Mouse (Mus musculus) myocyte (in vitro differentiated cells): ENCODE measurements around the gene Gm6993. TPM values are rescaled to one million over a fixed set of nuclear protein-coding genes. Genes with fewer than 3 reads are reported as not detected.

Experiments
- H3K27me3 ChIP-seq: one replicate; pipeline ENCODE4 v1.6.1; 2011; ENCODE audit not compliant: control insufficient read depth, insufficient read depth, insufficient read length
- H3K36me3 ChIP-seq: one replicate; pipeline ENCODE4 v1.6.1; 2011; ENCODE audit not compliant: control insufficient read depth, insufficient read depth
- H3K4me2 ChIP-seq: one replicate; pipeline ENCODE4 v1.6.1; 2011; ENCODE audit warnings: low read depth, control low read depth
- H3K4me3 ChIP-seq: one replicate; pipeline ENCODE4 v1.5.1; 2011; ENCODE audit warnings: mild to moderate bottlenecking, control low read depth, moderate library complexity
- H3K79me2 ChIP-seq: one replicate; pipeline ENCODE4 v1.6.1; 2011; ENCODE audit not compliant: control insufficient read depth, insufficient read depth
- H3ac ChIP-seq: one replicate; pipeline ENCODE4 v1.6.1; 2011; ENCODE audit not compliant: control insufficient read depth, insufficient read length
- CEBPB ChIP-seq: IDR thresholded peaks from 2 replicates; pipeline ENCODE4 v1.6.1; 2011; ENCODE audit warnings: mild to moderate bottlenecking, moderate library complexity; ENCODE audit not compliant: poor library complexity, insufficient read depth, severe bottlenecking
- E2F4 ChIP-seq: IDR thresholded peaks from one replicate; pipeline ENCODE4 v1.6.1; 2011; ENCODE audit warnings: mild to moderate bottlenecking, control low read depth, moderate library complexity; ENCODE audit not compliant: insufficient read depth
- MAX ChIP-seq: IDR thresholded peaks from one replicate; pipeline ENCODE4 v1.6.1; 2011; ENCODE audit warnings: low read depth, mild to moderate bottlenecking, control low read depth
- MYOD1 ChIP-seq, 3 experiments: IDR thresholded peaks; one replicate each; pipeline ENCODE4 v1.6.1; 2011; ENCODE audit warnings: control low read depth in 2 of 3, low read depth in 2 of 3, mild to moderate bottlenecking in 2 of 3, moderate library complexity in 1 of 3; ENCODE audit not compliant: insufficient read length in 2 of 3, control insufficient read depth in 1 of 3
- MYOG ChIP-seq, 3 experiments: IDR thresholded peaks; one replicate each; pipeline ENCODE4 v1.6.1; 2011; ENCODE audit warnings: control low read depth in 2 of 3, low read depth in 2 of 3, mild to moderate bottlenecking in 2 of 3; ENCODE audit not compliant: insufficient read length in 2 of 3, control insufficient read depth in 1 of 3, insufficient read depth in 1 of 3
- POLR2A ChIP-seq: IDR thresholded peaks from one replicate; pipeline ENCODE4 v1.6.1; 2011; ENCODE audit warnings: low read depth, mild to moderate bottlenecking, control low read depth, moderate library complexity; ENCODE audit not compliant: insufficient read length
- POLR2AphosphoS2 ChIP-seq: IDR thresholded peaks from one replicate; pipeline ENCODE4 v1.6.1; 2011; ENCODE audit warnings: low read depth, control low read depth; ENCODE audit not compliant: insufficient read length
- REST ChIP-seq: IDR thresholded peaks from one replicate; pipeline ENCODE4 v1.6.1; 2011; ENCODE audit warnings: mild to moderate bottlenecking, control low read depth, moderate library complexity; ENCODE audit not compliant: insufficient read depth, insufficient read length
- SRF ChIP-seq: IDR thresholded peaks from one replicate; pipeline ENCODE4 v1.6.1; 2011; ENCODE audit warnings: low read depth; ENCODE audit not compliant: control insufficient read depth, insufficient read length
- TCF12 ChIP-seq: IDR thresholded peaks from one replicate; pipeline ENCODE4 v1.6.1; 2011; ENCODE audit warnings: mild to moderate bottlenecking, control low read depth; ENCODE audit not compliant: poor library complexity, insufficient read depth, severe bottlenecking
- TCF3 ChIP-seq: IDR thresholded peaks from one replicate; pipeline ENCODE4 v1.6.1; 2011; ENCODE audit warnings: low read depth, control low read depth; ENCODE audit not compliant: insufficient read length
- USF1 ChIP-seq: IDR thresholded peaks from one replicate; pipeline ENCODE4 v1.6.1; 2011; ENCODE audit warnings: low read depth, mild to moderate bottlenecking, control low read depth, moderate library complexity
- polyA plus RNA-seq: library from polyadenylated mRNA; unstranded; fragments of >200 nt; fragmentation: generic; extraction: Trizol; gene quantifications from one replicate; pipeline ENCODE4 v1.2.1, GENCODE M21; 2012; ENCODE audit warnings: missing spikeins

Gm6993 gene
- polyA plus RNA-seq, 1 experiment = not detected

DNA sequence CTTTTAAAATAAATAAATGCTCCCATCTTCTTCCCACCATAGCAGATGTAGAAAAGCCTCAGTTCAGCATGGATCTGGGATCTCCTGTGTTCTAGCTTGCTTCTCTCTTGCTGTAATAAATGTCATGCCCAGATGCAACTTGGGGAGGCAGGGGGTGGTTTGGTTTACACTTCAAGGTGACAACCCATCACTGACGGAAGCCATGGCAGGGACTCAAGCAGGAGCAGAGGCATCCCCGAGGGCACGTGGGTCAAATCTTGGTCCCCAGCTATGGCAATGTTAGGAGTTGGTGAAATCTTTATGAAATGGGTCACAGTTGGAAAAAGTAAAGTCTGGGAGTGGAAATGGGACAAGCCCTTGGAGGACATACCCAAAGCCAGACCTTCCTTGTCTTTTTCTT, 4.1 kb downstream of the Gm6993 start:
- TF ChIP-seq E2F4 = no peak
- TF ChIP-seq SRF = no peak
- no peak for TF ChIP-seq POLR2AphosphoS2
- no peak for TF ChIP-seq MYOD1 (IDR thresholded peaks at IDR 0.05; ENCODE audit: control insufficient read depth in 1 of 3, insufficient read length in 2 of 3, low read depth in 2 of 3)
- TF ChIP-seq POLR2A = no peak
- TF ChIP-seq USF1 = no peak
- TF ChIP-seq CEBPB = no peak
- no peak for TF ChIP-seq TCF12
- no peak for TF ChIP-seq MYOG (IDR thresholded peaks at IDR 0.05; ENCODE audit: control insufficient read depth in 1 of 3, insufficient read depth in 1 of 3, insufficient read length in 2 of 3, low read depth in 2 of 3)
- no peak for TF ChIP-seq MAX
- TF ChIP-seq TCF3 = no peak
- no peak for TF ChIP-seq REST
- no peaks in the 10 kb centered on the region for H3K79me2 ChIP-seq

DNA sequence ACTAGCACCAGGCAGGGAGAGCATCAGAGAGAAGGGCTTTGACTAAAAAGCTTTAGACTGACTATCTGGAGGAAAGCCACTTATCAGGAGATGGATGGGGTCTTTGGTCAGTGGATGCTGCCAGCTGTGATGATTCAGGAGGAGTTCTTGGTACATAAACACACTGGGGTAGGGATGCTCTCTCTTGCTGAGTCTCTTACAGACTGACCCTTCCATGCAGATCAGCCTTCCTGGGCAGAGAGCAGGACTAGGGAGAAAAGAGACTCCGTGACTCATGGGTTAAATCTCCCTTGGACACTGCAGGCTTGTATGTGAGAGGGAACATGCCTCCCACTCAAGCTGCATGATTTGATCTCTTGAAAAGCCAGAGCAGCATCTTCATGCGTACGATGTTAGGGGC, 5.6 kb downstream of the Gm6993 start:
- Histone ChIP-seq H3K4me3 (no peak overlapping the region), H3K4me2 (no peak overlapping the region), H3K36me3 (no peaks in the 10 kb centered on the region), H3ac (no peak overlapping the region), H3K27me3 (no peaks in the 10 kb centered on the region), H3K79me2 (no peaks in the 10 kb centered on the region)
- TF ChIP-seq POLR2A (no peak), TCF3 (no peak), SRF (no peak), CEBPB (no peak), REST (no peak), E2F4 (no peak), USF1 (no peak), POLR2AphosphoS2 (no peak)

More for the DNA sequence above, 4.1 kb downstream of the Gm6993 start:
- H3K4me3 ChIP-seq = no peak overlapping the region
- H3K36me3 ChIP-seq = no peaks in the 10 kb centered on the region
- H3ac ChIP-seq = no peak overlapping the region
- H3K4me2 ChIP-seq = no peak overlapping the region
- H3K27me3 ChIP-seq = no peaks in the 10 kb centered on the region

DNA sequence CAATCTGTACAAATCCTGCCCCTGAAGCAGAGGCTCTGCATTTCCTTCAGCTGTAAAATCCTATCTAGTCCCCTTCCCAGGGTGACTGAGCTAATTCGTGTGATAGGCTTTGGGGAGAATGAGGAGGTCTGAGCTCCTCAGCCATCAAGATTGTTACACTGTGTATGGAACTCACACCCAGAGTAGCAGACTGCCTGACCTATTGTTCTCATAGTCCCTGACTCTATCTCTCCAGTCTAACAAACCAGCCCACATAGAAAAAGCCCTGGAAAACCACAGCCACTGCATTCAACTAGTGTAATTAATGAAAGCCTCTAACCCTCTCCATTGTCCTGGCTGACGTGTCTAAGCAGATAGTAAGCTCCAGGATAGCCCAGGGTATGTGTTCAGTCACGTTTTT, 6.0 kb downstream of the Gm6993 start:
- Histone ChIP-seq H3K4me3 (no peak overlapping the region), H3ac (no peak overlapping the region), H3K27me3 (no peaks in the 10 kb centered on the region), H3K4me2 (no peak overlapping the region), H3K79me2 (no peaks in the 10 kb centered on the region), H3K36me3 (no peaks in the 10 kb centered on the region)
- no peak for TF ChIP-seq POLR2AphosphoS2
- no peak for TF ChIP-seq USF1
- no peak for TF ChIP-seq REST
- TF ChIP-seq POLR2A = no peak
- TF ChIP-seq MAX = no peak
- TF ChIP-seq SRF = no peak
- TF ChIP-seq CEBPB = no peak
- TF ChIP-seq E2F4 = no peak
- no peak for TF ChIP-seq TCF12
- no peak for TF ChIP-seq MYOD1 (IDR thresholded peaks at IDR 0.05; ENCODE audit: control insufficient read depth in 1 of 3, insufficient read length in 2 of 3, low read depth in 2 of 3)
- no peak for TF ChIP-seq MYOG (IDR thresholded peaks at IDR 0.05; ENCODE audit: control insufficient read depth in 1 of 3, insufficient read depth in 1 of 3, insufficient read length in 2 of 3, low read depth in 2 of 3)
- no peak for TF ChIP-seq TCF3

DNA sequence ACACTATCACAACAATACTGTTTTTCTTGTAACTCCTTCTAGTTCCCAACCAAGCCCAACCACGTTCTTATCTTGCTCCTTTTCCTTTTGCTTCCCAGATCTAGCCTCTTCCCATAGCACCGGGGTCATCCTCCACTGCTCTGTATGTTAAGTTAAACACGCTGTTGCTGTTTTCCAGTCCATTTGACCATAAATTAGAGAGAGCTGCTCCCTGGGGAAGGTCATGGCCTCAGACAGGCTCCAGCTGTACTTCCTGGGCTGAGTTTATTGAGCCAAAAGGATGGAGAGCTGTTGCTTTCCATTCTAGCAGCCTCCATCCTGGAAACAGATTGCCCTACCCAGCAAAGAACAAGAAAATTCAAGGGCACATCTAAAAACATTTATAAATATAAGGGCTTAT, 7.6 kb downstream of the Gm6993 start:
- Histone ChIP-seq H3K79me2 (no peaks in the 10 kb centered on the region), H3K36me3 (no peaks in the 10 kb centered on the region), H3K4me2 (no peak overlapping the region), H3K4me3 (no peak overlapping the region), H3K27me3 (no peaks in the 10 kb centered on the region), H3ac (no peak overlapping the region)
- no peak for TF ChIP-seq TCF3
- no peak for TF ChIP-seq POLR2A
- TF ChIP-seq USF1 = no peak
- no peak for TF ChIP-seq MYOD1 (IDR thresholded peaks at IDR 0.05; ENCODE audit: control insufficient read depth in 1 of 3, insufficient read length in 2 of 3, low read depth in 2 of 3)
- no peak for TF ChIP-seq TCF12
- no peak for TF ChIP-seq POLR2AphosphoS2
- TF ChIP-seq E2F4 = no peak
- no peak for TF ChIP-seq REST
- no peak for TF ChIP-seq MYOG (IDR thresholded peaks at IDR 0.05; ENCODE audit: control insufficient read depth in 1 of 3, insufficient read depth in 1 of 3, insufficient read length in 2 of 3, low read depth in 2 of 3)
- TF ChIP-seq CEBPB = no peak
- TF ChIP-seq MAX = no peak

DNA sequence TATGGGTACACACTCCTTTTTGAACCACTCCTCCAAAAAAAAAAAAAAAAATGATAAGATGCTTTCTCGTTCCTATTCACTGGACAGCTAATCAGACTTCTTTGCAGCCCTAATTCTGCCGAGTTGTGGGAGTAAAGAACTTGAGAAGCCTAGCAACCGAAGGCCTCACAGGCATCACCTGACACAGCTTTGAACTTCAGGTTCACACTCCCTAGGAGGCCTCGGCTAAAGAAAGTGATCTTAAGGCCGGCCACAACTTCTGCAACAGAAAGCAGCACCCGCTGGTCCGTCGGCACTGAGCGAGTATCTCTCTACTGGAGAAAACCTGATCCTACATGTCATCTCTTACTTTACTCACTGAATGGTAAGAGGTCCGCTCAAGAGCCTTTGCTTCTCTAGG, 8.1 kb downstream of the Gm6993 start:
- Histone ChIP-seq H3K4me3 (no peak overlapping the region), H3K27me3 (no peaks in the 10 kb centered on the region), H3ac (no peak overlapping the region), H3K36me3 (no peaks in the 10 kb centered on the region), H3K79me2 (no peaks in the 10 kb centered on the region), H3K4me2 (no peak overlapping the region)
- TF ChIP-seq TCF3 (no peak), POLR2A (no peak), CEBPB (no peak), USF1 (no peak), POLR2AphosphoS2 (no peak)

DNA sequence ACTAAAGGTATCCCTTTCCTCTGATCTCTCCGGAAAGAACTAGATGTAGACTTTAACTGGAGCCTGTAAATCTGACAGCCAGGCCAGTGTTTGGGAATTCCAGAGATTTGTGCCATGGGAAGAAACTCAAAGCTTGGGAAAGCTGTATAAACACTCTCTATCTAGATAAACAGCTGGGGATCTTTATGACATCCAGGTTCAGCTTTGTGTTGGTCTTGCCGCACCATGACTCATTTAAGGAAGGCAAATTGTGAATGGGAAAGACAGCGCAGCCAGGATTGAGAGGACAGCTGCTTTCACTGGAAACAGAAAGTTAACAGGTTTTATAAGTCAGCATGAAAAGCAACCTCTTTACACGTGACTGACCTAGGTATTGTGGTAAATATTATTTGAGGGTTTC, 11.7 kb downstream of the Gm6993 start:
- TF ChIP-seq TCF3 = no peak
- peak; percentile 59 for TF ChIP-seq TCF12
- TF ChIP-seq POLR2A = no peak
- peak in 1 of 3 experiments; percentile 14 for TF ChIP-seq MYOG (IDR thresholded peaks at IDR 0.05; ENCODE audit: control insufficient read depth in 1 of 3, insufficient read depth in 1 of 3, insufficient read length in 2 of 3, low read depth in 2 of 3)
- TF ChIP-seq POLR2AphosphoS2 = no peak
- TF ChIP-seq E2F4 = no peak
- no peak for TF ChIP-seq SRF
- peak; percentile 31 to 70 (median 66) for TF ChIP-seq MYOD1 (IDR thresholded peaks at IDR 0.05; ENCODE audit: control insufficient read depth in 1 of 3, insufficient read length in 2 of 3, low read depth in 2 of 3)
- TF ChIP-seq MAX = no peak
- TF ChIP-seq REST = no peak
- no peak for TF ChIP-seq CEBPB
- peak; percentile 47 for TF ChIP-seq USF1
- peak overlapping the region; percentile 69 for H3K4me2 ChIP-seq
- no peaks in the 10 kb centered on the region for H3K79me2 ChIP-seq
- H3K4me3 ChIP-seq = no peak overlapping the region
- no peaks in the 10 kb centered on the region for H3K27me3 ChIP-seq
- no peaks in the 10 kb centered on the region for H3K36me3 ChIP-seq
- H3ac ChIP-seq = no peak overlapping the region
